ENCODE assay signal across 9 mouse cellular contexts in genomic region chr11:120343519-120344309, GRCm38 (mm10). TPM values are rescaled to one million over a fixed set of nuclear protein-coding genes. Genes with fewer than 3 reads are reported as not detected.
DNase-seq lines count a peak whose midpoint lies in the region; ATAC-seq and TF ChIP-seq lines count a peak whose summit lies in the region.
"Had no signal": no experiment of that assay in that cellular context is flagged by ENCODE, and none has a peak within 500 bp of the region (broad histone marks: within the 10 kb centered on the region; RNA-seq: fewer than 3 reads in every experiment).

No protein-coding gene starts in this region.

- peak; percentile 89 for DNase-seq in heart, adult 11 months
- DNase-seq in heart, postnatal 14 days = no peak
- DNase-seq in 3T3-L1 (ENCODE audit: low read depth, low spot score) (peak; percentile 65), liver (peak; percentile 4)
- peak; percentile 64 for DNase-seq in forebrain, embryonic 11.5 days (ENCODE audit: low spot score)
- DNase-seq in stomach, postnatal 0 days (ENCODE audit: low spot score) = peak; percentile 59
- DNase-seq in left cerebral cortex, adult 18-20 months (ENCODE audit: low spot score in 2 of 2) = no peak

- H3K9me3 ChIP-seq in forebrain, embryonic 11.5 days (ENCODE audit: control insufficient read depth, low read length) = no peaks in the 10 kb centered on the region
- no peaks in the 10 kb centered on the region for H3K9me3 ChIP-seq in stomach, postnatal 0 days (ENCODE audit: control insufficient read depth, low read length)
- H3K9me3 ChIP-seq: G1E had no signal

- H3K36me3 ChIP-seq in forebrain, embryonic 11.5 days (ENCODE audit: control insufficient read depth, insufficient read depth, low read length) = peaks cover 5% of the 10 kb centered on the region; the same call in 1 of the 2 replicates
- H3K36me3 ChIP-seq in stomach, postnatal 0 days (ENCODE audit: control insufficient read depth, insufficient read depth, low read length) = peaks cover 5% of the 10 kb centered on the region

- no peak overlapping the region; the same call in 1 of the 2 replicates for H3K9ac ChIP-seq in forebrain, embryonic 11.5 days (ENCODE audit: low read length)
- no peak overlapping the region for H3K9ac ChIP-seq in stomach, postnatal 0 days (ENCODE audit: low read length)

- WGBS in forebrain, embryonic 11.5 days = 75% methylated on average over 5 of the region's 5 CpGs
- WGBS in stomach, postnatal 0 days = 51% methylated on average over 5 of the region's 5 CpGs

- no peak overlapping the region for H3K4me3 ChIP-seq in forebrain, embryonic 11.5 days (ENCODE audit: low read depth, low read length)
- no peak overlapping the region for H3K4me3 ChIP-seq in stomach, postnatal 0 days (ENCODE audit: low read depth, low read length)

- intact Hi-C loops in heart, postnatal 14 days (cut with DNase I) = loop anchor here (2.0 kb wide), 1 partner anchor 109 kb away; no protein-coding TSS in a partner anchor

- ATAC-seq in forebrain, embryonic 11.5 days (replicated peaks; ENCODE audit: low FRiP score) = no peak
- peak; percentile 20 for ATAC-seq in stomach, postnatal 0 days (ENCODE audit: low FRiP score, low TSS enrichment)
- ATAC-seq in inflammation-experienced regulatory T-cells, adult 6 months = no peak

- TF ChIP-seq CTCF in stomach, postnatal 0 days (IDR thresholded peaks at IDR 0.05; ENCODE audit: low read depth) = no peak

- TF ChIP-seq EP300 in stomach, postnatal 0 days (optimal IDR thresholded peaks at IDR 0.05) = peak; percentile 82

- peaks cover 5% of the 10 kb centered on the region; the same call in 1 of the 2 replicates for H3K4me1 ChIP-seq in forebrain, embryonic 11.5 days (replicated peaks; ENCODE audit: control insufficient read depth, insufficient read depth, low read length)
- no peaks in the 10 kb centered on the region; the same call in 1 of the 2 replicates for H3K4me1 ChIP-seq in stomach, postnatal 0 days (replicated peaks; ENCODE audit: control insufficient read depth, insufficient read depth)

- no peak overlapping the region for H3K4me2 ChIP-seq in forebrain, embryonic 11.5 days (ENCODE audit: low read depth, low read length, severe bottlenecking)
- no peak overlapping the region for H3K4me2 ChIP-seq in stomach, postnatal 0 days (replicated peaks; ENCODE audit: low read depth)

- no peaks in the 10 kb centered on the region for H3K27me3 ChIP-seq in forebrain, embryonic 11.5 days (ENCODE audit: control insufficient read depth, insufficient read depth, low read length)
- H3K27me3 ChIP-seq in stomach, postnatal 0 days (ENCODE audit: control insufficient read depth, insufficient read depth, low read length) = no peaks in the 10 kb centered on the region

- no peak overlapping the region for H3K27ac ChIP-seq in forebrain, embryonic 11.5 days (ENCODE audit: low read depth, low read length)
- peak overlapping the region; percentile 20; the same call in 1 of the 2 replicates for H3K27ac ChIP-seq in stomach, postnatal 0 days (replicated peaks)

RNA-seq across cellular contexts. Expression of gene Actg1, which starts 4.6 kb away (rescaled TPM):
- total RNA-seq in heart, postnatal 14 days (2021) = 100 to 1,000 TPM; 451 to 520 TPM
- polyA plus RNA-seq in forebrain, embryonic 11.5 days (2014; fragmentation: Nextera tagmentation; extraction: Ambion mirVana) = 2,808 and 3,088 TPM in 2 replicates
- 2,268 and 2,377 TPM in 2 replicates for polyA plus RNA-seq in stomach, postnatal 0 days (2015; fragmentation: Nextera tagmentation; extraction: Ambion mirVana)
- 1,000 to 10,000 TPM; 1,195 to 1,258 TPM for total RNA-seq in left cerebral cortex, adult 18-20 months (2021)
- 1,000 to 10,000 TPM; 2,239 to 4,634 (median 2,897) TPM for polyA plus RNA-seq in inflammation-experienced regulatory T-cells, adult 6 months (2017; shearing (Covaris generic))

RNA-seq across cellular contexts. Expression of gene Fscn2, which starts 17.6 kb away (rescaled TPM):
- total RNA-seq in heart, postnatal 14 days (2021) = not detected
- polyA plus RNA-seq in forebrain, embryonic 11.5 days (2014; fragmentation: Nextera tagmentation; extraction: Ambion mirVana) = 1.0 TPM in 1 of 2 replicates, not detected in the other
- polyA plus RNA-seq in stomach, postnatal 0 days (2015; fragmentation: Nextera tagmentation; extraction: Ambion mirVana) = 0.41 and 0.47 TPM in 2 replicates
- total RNA-seq in left cerebral cortex, adult 18-20 months (2021) = not detected
- polyA plus RNA-seq in inflammation-experienced regulatory T-cells, adult 6 months (2017; shearing (Covaris generic)) = under 1 TPM in 1 of 3 experiments, not detected in 2; 0.98 TPM
- polyA plus RNA-seq: G1E had no signal

RNA-seq across cellular contexts. Expression of gene Faap100, which starts 34.9 kb away (rescaled TPM):
- 10 to 100 TPM; 19.0 to 19.6 TPM for total RNA-seq in heart, postnatal 14 days (2021)
- 33.8 and 39.8 TPM in 2 replicates for polyA plus RNA-seq in forebrain, embryonic 11.5 days (2014; fragmentation: Nextera tagmentation; extraction: Ambion mirVana)
- 14.3 and 15.3 TPM in 2 replicates for polyA plus RNA-seq in stomach, postnatal 0 days (2015; fragmentation: Nextera tagmentation; extraction: Ambion mirVana)
- total RNA-seq in left cerebral cortex, adult 18-20 months (2021) = 10 to 100 TPM; 11.6 to 15.6 TPM
- polyA plus RNA-seq in inflammation-experienced regulatory T-cells, adult 6 months (2017; shearing (Covaris generic)) = 10 to 100 TPM; 15.9 to 23.1 (median 17.9) TPM

Comparison
In these comparisons a context has a peak if more than half of its experiments do, and no peak if none do; other contexts are left out.
1. DNase-seq: peak in heart, adult 11 months (single experiment), 3T3-L1 (single experiment), forebrain, embryonic 11.5 days (single experiment), liver (single experiment) and stomach, postnatal 0 days (single experiment); none in heart, postnatal 14 days (0 of 2) and left cerebral cortex, adult 18-20 months (0 of 2).